In genomic region chr8:121652774-121653323, GRCm38 (mm10) we compare ENCODE assay signal across 8 mouse cellular contexts. TPM values are rescaled to one million over a fixed set of nuclear protein-coding genes. Genes with fewer than 3 reads are reported as not detected.
DNase-seq lines count a peak whose midpoint lies in the region; ATAC-seq and TF ChIP-seq lines count a peak whose summit lies in the region.

Gene Zcchc14 (minus strand): TSS chr8:121652901.

- H3K4me1 ChIP-seq in embryonic fibroblast, embryonic 13.5 days (ENCODE audit: control insufficient read depth, insufficient read depth, low read length), result peaks cover 11% of the 10 kb centered on the region
- H3K4me1 ChIP-seq in heart, embryonic 10.5 days, result peaks cover 59% of the 10 kb centered on the region
- peaks cover 51% of the 10 kb centered on the region for H3K4me1 ChIP-seq in kidney, embryonic 15.5 days
- H3K4me1 ChIP-seq in limb, embryonic 14.5 days (ENCODE audit: control insufficient read depth, insufficient read depth, low read length), result peaks cover 30% of the 10 kb centered on the region
- peaks cover 48% of the 10 kb centered on the region for H3K4me1 ChIP-seq in midbrain, embryonic 15.5 days
- H3K4me1 ChIP-seq in stomach, embryonic 14.5 days (ENCODE audit: control insufficient read depth, insufficient read depth, low read length), result peaks cover 39% of the 10 kb centered on the region

- TF ChIP-seq CTCF in embryonic fibroblast, embryonic 13.5 days (IDR thresholded peaks at IDR 0.05; ENCODE audit: borderline replicate concordance, insufficient read depth, low read length), result no peak

- peak within 1 kb of the TSS; percentile 90 for H3K27ac ChIP-seq in embryonic fibroblast, embryonic 13.5 days (ENCODE audit: insufficient read depth, low read length)
- peak within 1 kb of the TSS; percentile 94 for H3K27ac ChIP-seq in heart, embryonic 10.5 days
- peak within 1 kb of the TSS; percentile 95 for H3K27ac ChIP-seq in kidney, embryonic 15.5 days
- H3K27ac ChIP-seq in limb, embryonic 14.5 days (replicated peaks; ENCODE audit: low read depth, low read length), result peak within 1 kb of the TSS; percentile 92
- H3K27ac ChIP-seq in midbrain, embryonic 15.5 days, result peak within 1 kb of the TSS; percentile 99
- peak within 1 kb of the TSS; percentile 90 for H3K27ac ChIP-seq in stomach, embryonic 14.5 days (ENCODE audit: low read length)

- WGBS in heart, embryonic 10.5 days, result under 1% methylated on average over 58 of the region's 67 CpGs
- under 1% methylated on average over 67 of the region's 67 CpGs for WGBS in kidney, embryonic 15.5 days
- WGBS in limb, embryonic 14.5 days, result 0% methylated on average over 26 of the region's 67 CpGs
- WGBS in midbrain, embryonic 15.5 days, result under 1% methylated on average over 67 of the region's 67 CpGs
- under 1% methylated on average over 67 of the region's 67 CpGs for WGBS in stomach, embryonic 14.5 days

- H3K4me3 ChIP-seq in embryonic fibroblast, embryonic 13.5 days (ENCODE audit: insufficient read depth, low read length), result peak within 1 kb of the TSS; percentile 68
- peak within 1 kb of the TSS; percentile 88 for H3K4me3 ChIP-seq in heart, embryonic 10.5 days
- peak within 1 kb of the TSS; percentile 85 for H3K4me3 ChIP-seq in kidney, embryonic 15.5 days (replicated peaks)
- peak within 1 kb of the TSS; percentile 77 for H3K4me3 ChIP-seq in limb, embryonic 14.5 days (replicated peaks; ENCODE audit: low read length)
- H3K4me3 ChIP-seq in midbrain, embryonic 15.5 days, result peak within 1 kb of the TSS; percentile 84
- H3K4me3 ChIP-seq in stomach, embryonic 14.5 days (ENCODE audit: low read depth, low read length), result peak within 1 kb of the TSS; percentile 65

- peak; percentile 98 for DNase-seq in 3134 (ENCODE audit: extremely low read depth, insufficient read length, low spot score)
- peak; percentile 100 for DNase-seq in brain, adult 2 months (ENCODE audit: low read depth, low spot score)
- peak; percentile 99 for DNase-seq in heart, embryonic 10.5 days (ENCODE audit: low spot score)
- peak; percentile 99 for DNase-seq in limb, embryonic 14.5 days (ENCODE audit: low spot score)

- H3K27me3 ChIP-seq in heart, embryonic 10.5 days (ENCODE audit: insufficient read depth, poor library complexity, severe bottlenecking), result peaks cover 8% of the 10 kb centered on the region; the same call in 1 of the 2 replicates
- no peaks in the 10 kb centered on the region for H3K27me3 ChIP-seq in kidney, embryonic 15.5 days
- no peaks in the 10 kb centered on the region for H3K27me3 ChIP-seq in limb, embryonic 14.5 days (ENCODE audit: control insufficient read depth, insufficient read depth, low read length)
- no peaks in the 10 kb centered on the region for H3K27me3 ChIP-seq in midbrain, embryonic 15.5 days (replicated peaks)
- no peaks in the 10 kb centered on the region for H3K27me3 ChIP-seq in stomach, embryonic 14.5 days (ENCODE audit: control insufficient read depth, insufficient read depth, low read length)

- H3K4me2 ChIP-seq in kidney, embryonic 15.5 days, result peak within 1 kb of the TSS; percentile 95
- peak within 1 kb of the TSS; percentile 99 for H3K4me2 ChIP-seq in limb, embryonic 14.5 days (replicated peaks; ENCODE audit: low read depth, low read length, severe bottlenecking)
- peak within 1 kb of the TSS; percentile 91 for H3K4me2 ChIP-seq in midbrain, embryonic 15.5 days
- peak within 1 kb of the TSS; percentile 99 for H3K4me2 ChIP-seq in stomach, embryonic 14.5 days (replicated peaks; ENCODE audit: low read depth, low read length)

- peak within 1 kb of the TSS; percentile 89 for H3K9ac ChIP-seq in kidney, embryonic 15.5 days
- peak within 1 kb of the TSS; percentile 87 for H3K9ac ChIP-seq in limb, embryonic 14.5 days (ENCODE audit: low read depth, low read length, severe bottlenecking)
- H3K9ac ChIP-seq in midbrain, embryonic 15.5 days, result peak within 1 kb of the TSS; percentile 82
- peak within 1 kb of the TSS; percentile 88 for H3K9ac ChIP-seq in stomach, embryonic 14.5 days (replicated peaks; ENCODE audit: low read depth, low read length)

- peaks cover 6% of the 10 kb centered on the region; the same call in 1 of the 2 replicates for H3K36me3 ChIP-seq in heart, embryonic 10.5 days
- no peaks in the 10 kb centered on the region for H3K36me3 ChIP-seq in kidney, embryonic 15.5 days
- H3K36me3 ChIP-seq in limb, embryonic 14.5 days (ENCODE audit: control insufficient read depth, insufficient read depth, low read length), result peaks cover 3% of the 10 kb centered on the region; the same call in 1 of the 2 replicates
- H3K36me3 ChIP-seq in midbrain, embryonic 15.5 days (replicated peaks), result no peaks in the 10 kb centered on the region
- H3K36me3 ChIP-seq in stomach, embryonic 14.5 days (ENCODE audit: control insufficient read depth, insufficient read depth, low read length), result no peaks in the 10 kb centered on the region; the same call in 1 of the 2 replicates

- no peaks in the 10 kb centered on the region for H3K9me3 ChIP-seq in heart, embryonic 10.5 days
- H3K9me3 ChIP-seq in kidney, embryonic 15.5 days (replicated peaks), result no peaks in the 10 kb centered on the region
- no peaks in the 10 kb centered on the region for H3K9me3 ChIP-seq in limb, embryonic 14.5 days (ENCODE audit: control insufficient read depth, low read length)
- no peaks in the 10 kb centered on the region for H3K9me3 ChIP-seq in midbrain, embryonic 15.5 days
- no peaks in the 10 kb centered on the region for H3K9me3 ChIP-seq in stomach, embryonic 14.5 days (ENCODE audit: control insufficient read depth, low read depth, low read length)

- TF ChIP-seq POLR2A in embryonic fibroblast, embryonic 13.5 days (IDR thresholded peaks at IDR 0.05; ENCODE audit: low read depth, low read length), result peak; percentile 59
- peak; percentile 66; the same call in 1 of the 2 replicates for TF ChIP-seq POLR2A in limb, embryonic 14.5 days (IDR thresholded peaks at IDR 0.05; ENCODE audit: borderline replicate concordance, extremely low read depth, insufficient read depth, insufficient read length)

- peak; percentile 98 for ATAC-seq in kidney, embryonic 15.5 days (replicated peaks; ENCODE audit: low FRiP score)
- peak; percentile 98 for ATAC-seq in limb, embryonic 14.5 days (ENCODE audit: low FRiP score, low read depth)
- ATAC-seq in midbrain, embryonic 15.5 days (replicated peaks), result peak; percentile 98
- peak; percentile 98 for ATAC-seq in stomach, embryonic 14.5 days (ENCODE audit: insufficient number of reproducible peaks, insufficient read depth, low FRiP score, low read depth)

RNA-seq across cellular contexts. Expression of gene Zcchc14, which starts in this region (rescaled TPM):
- polyA plus RNA-seq in embryonic fibroblast, embryonic 13.5 days (2011; ENCODE audit: insufficient read length, low read depth, missing spikeins), result 55.5 and 64.8 TPM in 2 replicates
- polyA plus RNA-seq in heart, embryonic 10.5 days (2016; fragmentation: Nextera tagmentation; extraction: Ambion mirVana), result 7.8 and 10.9 TPM in 2 replicates
- polyA plus RNA-seq in kidney, embryonic 15.5 days (2015; fragmentation: Nextera tagmentation; extraction: Ambion mirVana), result 16.3 and 17.2 TPM in 2 replicates
- polyA plus RNA-seq in limb, embryonic 14.5 days (2012; rRNA removed), result 37.9 and 47.7 TPM in 2 replicates
- 22.4 and 24.1 TPM in 2 replicates for polyA plus RNA-seq in limb, embryonic 14.5 days (2014; fragmentation: Nextera tagmentation; extraction: Ambion mirVana)
- polyA plus RNA-seq in midbrain, embryonic 15.5 days (2015; fragmentation: Nextera tagmentation; extraction: Ambion mirVana), result 25.4 and 28.0 TPM in 2 replicates
- 28.7 TPM in 2 replicates for polyA plus RNA-seq in stomach, embryonic 14.5 days (2014; fragmentation: Nextera tagmentation; extraction: Ambion mirVana)

Comparison
In these comparisons a context has a peak if more than half of its experiments do, and no peak if none do; other contexts are left out.
1. Peak in every context shown above with its lines: DNase-seq, ATAC-seq, H3K4me3 ChIP-seq and H3K27ac ChIP-seq.